Mouse (Mus musculus) liver, postnatal 0 days (tissue): ENCODE measurements around the gene Gm21974.

Experiments
- CTCF ChIP-seq: sonication (generic); IDR thresholded peaks from 2 replicates; pipeline ENCODE4 v1.5.1; 2016; ENCODE audit warnings: antibody characterized with exemption, low read depth
- EP300 ChIP-seq: IDR thresholded peaks from 2 replicates; pipeline ENCODE4 v1.6.1; 2016; ENCODE audit warnings: antibody characterized with exemption, low read depth, mild to moderate bottlenecking

GRCm38 (mm10) chr7:127927726-127928125, 32.5 kb upstream of the Gm21974 start:
- TF ChIP-seq CTCF, result no peak
- no peak for TF ChIP-seq EP300
